Comparison of ENCODE assay signal across 8 mouse cellular contexts in genomic region chr9:59291688-59292492, GRCm38 (mm10). TPM values are rescaled to one million over a fixed set of nuclear protein-coding genes. Genes with fewer than 3 reads are reported as not detected.
DNase-seq lines count a peak whose midpoint lies in the region; ATAC-seq and TF ChIP-seq lines count a peak whose summit lies in the region.

No protein-coding gene starts in this region.

- H3K9ac ChIP-seq in hindbrain, embryonic 15.5 days, result peak overlapping the region; percentile 90
- H3K9ac ChIP-seq in midbrain, postnatal 0 days (replicated peaks; ENCODE audit: low read length, poor library complexity, severe bottlenecking), result peak overlapping the region; percentile 83

- ATAC-seq in hindbrain, embryonic 15.5 days (ENCODE audit: low FRiP score, low read depth), result peak; percentile 72; the same call in 1 of the 2 replicates
- no peak; the same call in 1 of the 2 replicates for ATAC-seq in midbrain, postnatal 0 days (ENCODE audit: low FRiP score)

- peak overlapping the region; percentile 93 for H3K27ac ChIP-seq in hindbrain, embryonic 15.5 days (replicated peaks)
- H3K27ac ChIP-seq in midbrain, postnatal 0 days (ENCODE audit: low read depth, low read length), result peak overlapping the region; percentile 90

- peak overlapping the region; percentile 71 for H3K4me3 ChIP-seq in lung, adult 2 months (replicated peaks; ENCODE audit: extremely low read depth, low read depth, low read length)
- H3K4me3 ChIP-seq in hindbrain, embryonic 15.5 days, result peak overlapping the region; percentile 94
- H3K4me3 ChIP-seq in midbrain, postnatal 0 days (ENCODE audit: low read depth, low read length), result peak overlapping the region; percentile 89

- intact Hi-C loops in left cerebral cortex, postnatal 36 days (cut with DNase I), result loop anchor here (1.0 kb wide), 1 partner anchor 194 kb away; the partner anchor contains the start of gene Arih1

- peak overlapping the region; percentile 74 for H3K4me2 ChIP-seq in hindbrain, embryonic 15.5 days
- peak overlapping the region; percentile 70 for H3K4me2 ChIP-seq in midbrain, postnatal 0 days (ENCODE audit: low read depth, low read length, poor library complexity, severe bottlenecking)

- no peak for TF ChIP-seq POLR2A in lung, adult 2 months (IDR thresholded peaks at IDR 0.05; ENCODE audit: borderline replicate concordance, extremely low read depth, low read depth, low read length)
- no peak for TF ChIP-seq POLR2A in brain, embryonic 14.5 days (IDR thresholded peaks at IDR 0.05; ENCODE audit: borderline replicate concordance, extremely low read depth, insufficient read depth, insufficient read length, poor library complexity, severe bottlenecking)

- H3K4me1 ChIP-seq in lung, adult 2 months (ENCODE audit: control insufficient read depth, insufficient read depth, low read length), result no peaks in the 10 kb centered on the region; the same call in 1 of the 2 replicates
- H3K4me1 ChIP-seq in hindbrain, embryonic 15.5 days (replicated peaks), result peaks cover 24% of the 10 kb centered on the region
- H3K4me1 ChIP-seq in midbrain, postnatal 0 days (ENCODE audit: insufficient read depth, low read length), result peaks cover 6% of the 10 kb centered on the region; the same call in 1 of the 2 replicates

- no peak for TF ChIP-seq CTCF in lung, adult 2 months (IDR thresholded peaks at IDR 0.05; ENCODE audit: insufficient read depth, low read length)
- TF ChIP-seq CTCF in brain, embryonic 14.5 days (IDR thresholded peaks at IDR 0.05; ENCODE audit: borderline replicate concordance, extremely low read depth, insufficient read depth, insufficient read length), result no peak
- no peak for TF ChIP-seq CTCF in midbrain, postnatal 0 days (IDR thresholded peaks at IDR 0.05)

- DNase-seq in lung, adult 2 months, result no peak
- no peak for DNase-seq in lung, postnatal 10 days
- DNase-seq in brain, embryonic 14.5 days (ENCODE audit: low read depth), result peak; percentile 52
- no peak for DNase-seq in midbrain, postnatal 0 days (ENCODE audit: low spot score)
- DNase-seq in gastrocnemius, postnatal 10 days, result no peak
- DNase-seq in left cerebral cortex, postnatal 36 days (ENCODE audit: low spot score in 2 of 2), result no peak
- no peak for DNase-seq in cerebellum, adult 8-10 months

- no peaks in the 10 kb centered on the region for H3K27me3 ChIP-seq in hindbrain, embryonic 15.5 days
- no peaks in the 10 kb centered on the region for H3K27me3 ChIP-seq in midbrain, postnatal 0 days (ENCODE audit: insufficient read depth, low read length)

- WGBS in lung, adult 2 months, result under 1% methylated on average over 50 of the region's 50 CpGs
- WGBS in hindbrain, embryonic 15.5 days, result 2% methylated on average over 49 of the region's 50 CpGs
- 4% methylated on average over 41 of the region's 50 CpGs for WGBS in midbrain, postnatal 0 days

- H3K36me3 ChIP-seq in hindbrain, embryonic 15.5 days, result no peaks in the 10 kb centered on the region
- H3K36me3 ChIP-seq in midbrain, postnatal 0 days (ENCODE audit: insufficient read depth, low read length), result no peaks in the 10 kb centered on the region

- no peaks in the 10 kb centered on the region for H3K9me3 ChIP-seq in hindbrain, embryonic 15.5 days
- H3K9me3 ChIP-seq in midbrain, postnatal 0 days (ENCODE audit: low read length), result no peaks in the 10 kb centered on the region

RNA-seq across cellular contexts. Expression of gene Adpgk, which starts 0.5 kb away (rescaled TPM):
- polyA plus RNA-seq in lung, adult 2 months (2012; rRNA removed), result 10.6 and 13.8 TPM in 2 replicates
- polyA plus RNA-seq in brain, embryonic 14.5 days (2012; rRNA removed), result 17.6 and 20.7 TPM in 2 replicates
- 24.8 and 24.9 TPM in 2 replicates for polyA plus RNA-seq in hindbrain, embryonic 15.5 days (2015; fragmentation: Nextera tagmentation; extraction: Ambion mirVana)
- 26.7 and 28.1 TPM in 2 replicates for total RNA-seq in midbrain, postnatal 0 days (2014; rRNA removed)
- polyA plus RNA-seq in midbrain, postnatal 0 days (2015; fragmentation: Nextera tagmentation; extraction: Ambion mirVana), result 18.3 and 19.5 TPM in 2 replicates
- total RNA-seq in gastrocnemius, postnatal 10 days (2021), result 10 to 100 TPM; 10.3 to 15.7 TPM
- total RNA-seq in left cerebral cortex, postnatal 36 days (2021), result 10 to 100 TPM; 14.8 to 16.2 TPM
